Mouse (Mus musculus) layer of hippocampus, adult 6 months (tissue): Measurements from ENCODE around the gene 1700019A02Rik. TPM values are rescaled to one million over a fixed set of nuclear protein-coding genes. Genes with fewer than 3 reads are reported as not detected.

Experiments
- long read RNA-seq, 2 experiments: library from polyadenylated mRNA; unstranded; transcript quantifications; one replicate each; pipeline ENCODE4 v2.0.0; 2019 to 2020
- polyA plus RNA-seq: library from polyadenylated mRNA; unstranded; fragments of <200 nt; fragmentation: Nextera tagmentation; gene quantifications from 2 replicates; pipeline ENCODE4 v1.2.3, GENCODE M21; 2021

1700019A02Rik gene
- polyA plus RNA-seq: not detected in 2 replicates
- long read RNA-seq, experiment 1: 0 reads
- long read RNA-seq, experiment 2: 0 reads

GRCm38 (mm10) chr1:53187536-53187935 is at the start of gene 1700019A02Rik:
1700019A02Rik (minus strand) TSS chr1:53187636.

Other genes with a start within 250 kb of the 1700019A02Rik start
- 20.3 and 21.4 TPM in 2 replicates for gene 1700019D03Rik, start 167.5 kb downstream of the 1700019A02Rik start, polyA plus RNA-seq
- gene Mstn, start 126.0 kb downstream of the 1700019A02Rik start, polyA plus RNA-seq: 0.23 and 0.24 TPM in 2 replicates
- 5.7 and 7.6 TPM in 2 replicates for gene Pms1, start 109.4 kb upstream of the 1700019A02Rik start, polyA plus RNA-seq
- 12.3 and 14.2 TPM in 2 replicates for gene Ormdl1, start 109.5 kb upstream of the 1700019A02Rik start, polyA plus RNA-seq
- gene Gm28778, start 109.5 kb upstream of the 1700019A02Rik start, polyA plus RNA-seq: 0.30 and 0.39 TPM in 2 replicates
- 15.3 and 17.0 TPM in 2 replicates for gene Osgepl1, start 126.0 kb upstream of the 1700019A02Rik start, polyA plus RNA-seq
- 1.9 TPM in 1 of 2 replicates, not detected in the other for gene Asdurf, start 165.0 kb upstream of the 1700019A02Rik start, polyA plus RNA-seq
- 0.20 and 0.41 TPM in 2 replicates for gene Gm28551, start 165.0 kb upstream of the 1700019A02Rik start, polyA plus RNA-seq
- gene Asnsd1, start 165.1 kb upstream of the 1700019A02Rik start, polyA plus RNA-seq: 22.3 and 22.5 TPM in 2 replicates